Mouse (Mus musculus) spleen, postnatal 14 days (tissue): ENCODE measurements around the gene Meiob.

ENCODE experiments used
- DNase-seq, 2 experiments: peaks; one replicate each; pipeline ENCODE4 v3.0.0; 2021 to 2022; ENCODE audit warnings: low spot score in 2 of 2

The Meiob gene

GRCm38 (mm10) chr17:24803952-24804951 lies at the start of gene Meiob:
Gene Meiob (plus strand): TSS chr17:24804289.
- peak; percentile 59 to 63 for DNase-seq

- no peak for DNase-seq
Observed at GRCm38 (mm10) chr17:24757394-24757793, 46.7 kb upstream of the Meiob start.

DNA sequence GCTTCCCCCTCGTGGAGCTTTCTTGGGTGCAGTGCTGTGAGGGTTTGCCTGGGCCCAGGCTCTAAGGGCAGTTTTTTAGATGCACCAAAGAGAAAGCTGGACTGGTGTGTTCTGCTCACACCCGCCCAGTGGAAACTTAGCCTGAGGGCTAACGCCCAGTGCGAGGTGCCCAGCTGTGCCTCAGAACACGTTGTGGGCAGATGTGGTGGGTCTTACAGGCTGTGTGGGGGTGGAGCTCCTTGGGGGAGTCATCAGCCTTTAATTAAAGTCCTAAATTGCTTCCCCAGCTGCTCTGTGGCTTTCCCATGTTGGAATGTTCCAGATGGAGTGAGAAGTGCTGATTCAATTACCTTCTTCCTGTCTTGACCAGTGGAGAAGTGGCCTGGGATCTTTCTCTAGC lies 43.0 kb upstream of the Meiob start:
- no peak for DNase-seq

DNA sequence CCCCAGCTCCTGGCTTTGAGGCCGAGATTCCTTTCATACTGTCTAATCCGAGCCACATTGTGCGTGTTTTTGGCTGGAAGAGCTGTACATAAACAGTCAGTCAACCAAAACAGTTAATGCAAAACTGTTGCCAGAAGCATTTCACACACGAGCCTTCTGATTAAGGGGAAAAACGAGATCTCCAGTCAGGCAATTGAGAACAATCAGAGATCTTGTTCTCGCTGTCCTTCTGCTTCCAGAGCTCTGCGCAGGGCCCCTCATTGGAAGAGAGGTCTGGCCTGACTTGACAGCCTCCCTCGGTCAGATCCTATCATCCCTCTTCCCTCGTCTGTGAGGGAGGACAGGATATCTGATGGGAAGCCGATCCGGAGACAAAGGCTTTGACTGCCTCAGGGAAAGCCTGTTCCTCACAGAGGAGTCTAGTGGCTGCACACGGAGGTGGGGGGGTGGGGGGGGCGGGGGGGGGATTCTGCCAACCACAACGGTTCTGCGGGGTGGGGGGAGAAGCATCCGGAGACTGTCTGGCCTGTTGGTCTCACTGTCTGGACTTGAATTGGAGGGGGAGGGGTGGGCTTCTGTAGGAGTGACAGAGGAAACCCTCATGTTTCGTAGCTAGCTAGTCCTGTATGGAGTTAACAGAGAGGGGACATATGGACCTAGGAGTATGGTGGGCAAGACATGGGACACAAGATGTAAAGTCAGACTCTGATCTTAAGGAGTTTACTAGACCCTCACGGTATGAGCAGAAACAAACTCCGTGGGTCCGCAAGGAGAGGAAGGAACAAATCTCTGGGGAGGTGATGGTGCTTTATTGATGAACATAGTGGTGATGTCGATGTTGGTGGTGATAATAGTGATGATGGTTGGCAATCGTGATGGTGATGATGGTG lies 38.8 kb upstream of the Meiob start:
- DNase-seq = no peak

- no peak for DNase-seq
Observed at GRCm38 (mm10) chr17:24766266-24766875, 37.7 kb upstream of the Meiob start.

- no peak for DNase-seq
Observed at GRCm38 (mm10) chr17:24769146-24769545, 34.9 kb upstream of the Meiob start.

GRCm38 (mm10) chr17:24773241-24773640 lies 30.8 kb upstream of the Meiob start:
- no peak for DNase-seq

GRCm38 (mm10) chr17:24775173-24775572 lies 28.9 kb upstream of the Meiob start:
- DNase-seq = no peak

DNA sequence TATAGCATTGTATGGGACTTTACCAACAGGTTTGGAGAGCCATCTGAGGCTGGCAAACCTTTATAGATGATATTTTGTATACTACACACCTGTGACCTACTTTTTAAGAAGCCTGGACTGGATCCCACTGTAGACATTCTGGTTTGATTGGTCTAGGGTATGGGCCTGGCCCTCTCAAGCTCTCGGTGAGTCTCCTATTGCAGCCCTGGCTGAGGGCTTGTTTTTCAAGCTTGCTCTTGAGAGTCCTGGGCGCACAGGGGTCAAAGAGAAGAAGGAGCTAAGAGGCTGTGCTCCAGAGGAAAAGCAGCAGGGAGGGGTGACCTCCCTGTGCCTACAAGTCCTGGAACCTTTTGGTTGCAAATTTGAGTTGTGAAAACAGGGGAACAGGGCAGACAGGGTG lies 27.0 kb upstream of the Meiob start:
- no peak for DNase-seq

GRCm38 (mm10) chr17:24780821-24781220 lies 23.3 kb upstream of the Meiob start:
- DNase-seq = no peak

- DNase-seq = no peak
Observed at GRCm38 (mm10) chr17:24792190-24792589, 11.9 kb upstream of the Meiob start.

DNA sequence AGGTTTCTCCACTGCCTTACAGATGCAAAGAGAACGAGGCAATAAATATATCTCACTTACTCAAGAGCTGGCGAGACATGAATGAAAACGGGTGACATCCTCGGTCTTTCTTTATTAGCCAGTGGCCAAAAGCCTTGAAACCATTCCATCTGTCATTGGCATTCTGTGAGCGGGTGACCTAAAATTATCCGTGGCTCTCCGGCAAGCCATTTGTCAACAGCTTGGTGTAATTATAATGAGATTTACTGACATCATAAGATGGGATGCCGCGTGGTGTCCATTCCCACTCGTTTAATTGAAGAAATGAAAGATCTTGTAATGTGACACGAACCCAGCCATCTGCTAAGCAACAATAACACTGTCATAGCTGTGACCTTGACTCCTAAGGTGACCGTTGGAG lies 9.3 kb upstream of the Meiob start:
- DNase-seq = no peak

- no peak for DNase-seq
Observed at GRCm38 (mm10) chr17:24796969-24797368, 7.1 kb upstream of the Meiob start.

DNA sequence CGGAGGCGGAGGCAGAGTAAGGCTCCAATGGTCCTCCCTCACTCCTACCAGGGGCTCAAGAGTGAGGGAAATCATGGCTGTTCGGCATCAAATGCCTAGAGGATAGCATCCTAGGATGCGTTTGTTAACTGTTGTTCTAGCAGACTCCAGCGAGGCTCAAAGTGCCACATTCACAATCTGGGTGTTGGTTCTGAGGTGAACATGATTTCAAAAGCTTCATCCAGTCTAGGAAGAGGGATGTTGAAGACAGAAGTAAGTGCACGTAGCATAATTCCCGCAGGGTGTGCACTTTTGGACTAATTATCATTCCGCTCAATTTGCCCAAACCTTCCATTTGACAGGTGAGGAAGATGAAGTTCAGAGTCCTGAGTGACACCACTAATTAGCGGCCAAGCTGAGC lies 5.9 kb upstream of the Meiob start:
- no peak for DNase-seq

DNA sequence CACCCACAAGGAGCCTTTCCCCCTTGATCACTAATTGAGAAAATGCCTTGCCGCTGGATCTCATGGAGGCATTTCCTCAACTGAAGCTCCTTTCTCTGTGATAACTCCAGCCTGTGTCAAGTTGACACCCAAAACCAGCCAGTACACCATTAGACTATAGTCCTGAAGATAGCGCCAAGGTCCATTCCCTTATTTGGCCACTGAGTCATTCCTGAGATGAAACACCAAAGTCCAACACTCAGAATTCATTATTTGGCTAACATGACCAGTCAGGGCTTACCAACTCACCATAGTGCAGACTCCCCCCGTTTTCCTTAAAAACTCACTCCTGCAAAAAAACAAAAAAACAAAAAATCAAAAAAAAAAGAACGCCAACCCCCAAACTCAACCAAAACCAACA lies 4.6 kb upstream of the Meiob start:
- no peak for DNase-seq

DNA sequence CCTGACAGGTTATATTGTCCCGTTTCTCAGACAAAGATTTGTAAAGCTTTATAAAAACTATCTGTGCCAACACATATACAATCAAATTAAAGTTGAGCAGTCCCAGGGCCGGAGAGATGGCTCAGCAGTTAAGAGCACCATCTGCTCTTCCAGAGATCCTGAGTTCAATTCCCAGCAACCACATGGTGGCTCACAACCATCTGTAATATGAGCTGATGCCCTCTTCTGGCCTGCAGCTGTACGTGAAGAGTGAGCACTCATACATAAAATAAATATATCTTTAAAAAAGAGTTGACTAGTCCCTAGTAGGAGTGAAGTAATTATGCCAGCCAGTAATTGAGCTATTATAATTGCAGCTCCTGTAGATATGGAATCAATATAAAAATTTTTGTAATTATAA lies 3.6 kb upstream of the Meiob start:
- DNase-seq = no peak

GRCm38 (mm10) chr17:24811211-24811610 lies 7.1 kb downstream of the Meiob start:
- no peak for DNase-seq

GRCm38 (mm10) chr17:24812215-24812614 lies 8.1 kb downstream of the Meiob start:
- no peak for DNase-seq

- DNase-seq = no peak
Observed at GRCm38 (mm10) chr17:24815256-24815655, 11.2 kb downstream of the Meiob start.

- no peak for DNase-seq
Observed at GRCm38 (mm10) chr17:24817503-24817902, 13.4 kb downstream of the Meiob start.

- no peak for DNase-seq
Observed at GRCm38 (mm10) chr17:24818172-24818571, 14.1 kb downstream of the Meiob start.

- no peak for DNase-seq
Observed at GRCm38 (mm10) chr17:24819469-24819868, 15.4 kb downstream of the Meiob start.
